Mouse (Mus musculus): ENCODE measurements around the gene Rhobtb3.

DNA sequence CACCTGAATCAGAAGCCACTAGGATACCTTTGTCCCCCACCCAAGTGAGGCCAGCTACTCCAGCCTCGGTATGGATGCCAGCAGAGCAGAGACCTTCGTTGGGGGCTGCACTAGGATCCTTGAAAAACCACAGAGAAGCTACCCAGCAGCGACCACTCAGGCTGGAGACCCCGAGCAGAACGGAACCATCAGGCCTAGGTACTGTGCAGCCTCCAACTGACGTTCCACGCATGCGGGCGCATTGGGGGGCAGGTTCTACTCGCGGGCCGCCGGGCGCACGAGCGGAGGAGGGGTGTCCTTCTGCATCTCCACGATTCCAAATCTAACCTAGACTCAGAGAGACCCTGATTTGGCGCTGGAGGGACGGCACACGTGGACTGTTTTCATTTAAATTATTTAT lies 13.7 kb downstream of the Rhobtb3 start:
- no peak for TF ChIP-seq CTCF (IDR thresholded peaks at IDR 0.05; ENCODE audit: borderline replicate concordance, insufficient read depth, low read depth, low read length)
- no peak for TF ChIP-seq POLR2A (IDR thresholded peaks at IDR 0.05; ENCODE audit: borderline replicate concordance, insufficient read depth, low read length)

All from cerebellum, adult 2 months (tissue).